Mouse (Mus musculus) kidney, embryonic 14.5 days (tissue): ENCODE data around the gene Pi4ka. TPM values are rescaled to one million over a fixed set of nuclear protein-coding genes. Genes with fewer than 3 reads are reported as not detected.

Experiments used
- ATAC-seq: fragments of 200-750 bp; cut with Nextera tagmentation; 2 replicates; pipeline ENCODE4 v1.8.0; 2017; ENCODE audit warnings: moderate number of reproducible peaks, mild to moderate bottlenecking, moderate TSS enrichment, moderate library complexity; ENCODE audit not compliant: low FRiP score, low TSS enrichment
- H3K27ac ChIP-seq: fragments of 300-500 bp; sonication (generic); 2 replicates; pipeline ENCODE4 v1.5.1; 2014; ENCODE audit warnings: low read depth, mild to moderate bottlenecking, low read length, moderate library complexity, mixed read lengths
- H3K27me3 ChIP-seq: fragments of 300-500 bp; sonication (generic); 2 replicates; pipeline ENCODE4 v1.6.1; 2014; ENCODE audit warnings: mild to moderate bottlenecking, low read length; ENCODE audit not compliant: control insufficient read depth, insufficient read depth
- H3K36me3 ChIP-seq: fragments of 300-500 bp; sonication (generic); 2 replicates; pipeline ENCODE4 v1.6.1; 2014; ENCODE audit warnings: low read length, mixed read lengths; ENCODE audit not compliant: control insufficient read depth, insufficient read depth
- H3K4me1 ChIP-seq: fragments of 300-500 bp; sonication (generic); 2 replicates; pipeline ENCODE4 v1.6.1; 2014; ENCODE audit warnings: low read length, mixed read lengths; ENCODE audit not compliant: control insufficient read depth, insufficient read depth
- H3K4me2 ChIP-seq: fragments of 300-500 bp; sonication (generic); replicated peaks from 2 replicates; pipeline ENCODE4 v1.6.1; 2014; ENCODE audit warnings: low read depth, mild to moderate bottlenecking, low read length
- H3K4me3 ChIP-seq: fragments of 300-500 bp; sonication (generic); 2 replicates; pipeline ENCODE4 v1.5.1; 2014; ENCODE audit warnings: mild to moderate bottlenecking, low read length
- H3K9ac ChIP-seq: fragments of 300-500 bp; sonication (generic); 2 replicates; pipeline ENCODE4 v1.6.1; 2014; ENCODE audit warnings: low read depth, mild to moderate bottlenecking, low read length, moderate library complexity
- H3K9me3 ChIP-seq: fragments of 300-500 bp; sonication (generic); 2 replicates; pipeline ENCODE4 v1.6.1; 2016; ENCODE audit warnings: low read length; ENCODE audit not compliant: control insufficient read depth
- WGBS: fragments of 180-500 bp; shearing (Covaris S2); extraction: QIAGEN DNeasy Blood & Tissue Kit; methylation state at CpG from one replicate; pipeline ENCODE4 v1.1.7; 2014; 5-methylcytosine and 5-hydroxymethylcytosine counted together
- polyA plus RNA-seq: library from polyadenylated mRNA; unstranded; fragments of >200 nt; fragmentation: Nextera tagmentation; extraction: Ambion mirVana; gene quantifications from 2 replicates; pipeline ENCODE4 v1.2.1, GENCODE M21; 2014

Gene Pi4ka
- polyA plus RNA-seq, 1 experiment from 2014 or later, result 41.1 TPM

DNA sequence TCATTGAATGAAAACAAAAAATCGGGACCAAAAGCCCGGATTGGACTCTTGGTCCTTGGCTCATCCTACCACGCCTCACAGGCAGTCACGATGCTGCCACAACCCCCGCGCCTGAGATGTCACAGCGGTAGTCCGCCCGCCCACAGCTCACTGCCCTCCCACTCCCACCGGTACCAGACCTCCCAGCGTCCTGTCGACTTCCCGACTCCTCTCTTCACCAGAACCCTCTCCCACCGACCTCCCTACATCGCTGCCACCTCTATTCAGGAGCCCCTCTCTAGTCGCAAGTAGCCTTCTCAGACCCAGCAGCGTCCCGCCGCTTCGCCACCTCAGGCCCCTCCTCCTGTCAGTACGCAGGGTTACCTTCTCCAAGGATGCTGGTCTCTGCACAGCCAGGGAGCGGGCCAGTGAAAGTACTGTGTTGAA lies 830 bp downstream of the Pi4ka start:
- Histone ChIP-seq H3K36me3 (no peaks in the 10 kb centered on the region), H3K4me1 (0 out of 2 replicates have a peak, but pooled peaks cover 4% of the 10 kb centered on the region), H3K27ac (peak overlapping the region; percentile 4; the same call in 1 of the 2 replicates), H3K4me3 (peak overlapping the region; percentile 57), H3K9ac (peak overlapping the region; percentile 74), H3K27me3 (no peaks in the 10 kb centered on the region), H3K9me3 (no peaks in the 10 kb centered on the region), H3K4me2 (peak overlapping the region; percentile 67)
- ATAC-seq, result peak; percentile 85
- WGBS, result 1% methylated on average over 22 of the region's 22 CpGs

GRCm38 (mm10) chr16:17402855-17403254 lies 3.3 kb downstream of the Pi4ka start:
- H3K27me3 ChIP-seq, result no peaks in the 10 kb centered on the region
- no peaks in the 10 kb centered on the region for H3K9me3 ChIP-seq
- no peak overlapping the region for H3K9ac ChIP-seq
- ATAC-seq, result no peak
- no peak overlapping the region for H3K4me2 ChIP-seq
- H3K27ac ChIP-seq, result no peak overlapping the region
- no peak overlapping the region for H3K4me3 ChIP-seq
- 84% methylated on average over 1 of the region's 1 CpGs for WGBS
- H3K4me1 ChIP-seq, result 0 out of 2 replicates have a peak, but pooled peaks cover 4% of the 10 kb centered on the region
- H3K36me3 ChIP-seq, result no peaks in the 10 kb centered on the region

DNA sequence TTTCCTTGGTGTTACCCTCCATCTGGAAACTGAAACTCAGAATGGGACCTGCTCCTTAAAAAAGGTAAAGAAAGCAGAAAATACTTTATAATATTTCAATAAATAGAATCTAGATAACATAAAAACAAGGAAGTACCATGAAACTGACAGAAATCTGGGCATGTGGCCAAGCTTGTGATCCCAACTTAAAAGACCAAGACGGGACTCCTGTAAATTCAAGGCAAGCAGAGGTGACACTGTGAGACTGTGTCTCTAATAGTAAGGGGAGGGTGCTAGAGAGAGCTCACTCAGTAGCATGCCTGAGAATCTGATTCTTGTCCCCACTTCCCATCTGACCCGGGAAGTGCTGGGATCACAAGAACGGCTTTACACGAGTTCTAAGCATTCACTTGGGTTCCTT lies 13.3 kb downstream of the Pi4ka start:
- Histone ChIP-seq H3K27me3 (no peaks in the 10 kb centered on the region), H3K27ac (no peak overlapping the region), H3K9me3 (0 out of 2 replicates have a peak, but pooled peaks cover 3% of the 10 kb centered on the region), H3K9ac (no peak overlapping the region), H3K4me3 (no peak overlapping the region), H3K4me1 (no peaks in the 10 kb centered on the region), H3K36me3 (no peaks in the 10 kb centered on the region; the same call in 1 of the 2 replicates), H3K4me2 (no peak overlapping the region)
- ATAC-seq, result no peak
- whole genome bisulfite sequencing, result 64% methylated on average over 4 of the region's 4 CpGs

GRCm38 (mm10) chr16:17383594-17384326 lies 22.4 kb downstream of the Pi4ka start:
- ATAC-seq, result no peak
- Histone ChIP-seq H3K27me3 (no peaks in the 10 kb centered on the region), H3K27ac (no peak overlapping the region), H3K4me2 (no peak overlapping the region), H3K4me1 (no peaks in the 10 kb centered on the region), H3K9me3 (no peaks in the 10 kb centered on the region), H3K9ac (no peak overlapping the region), H3K36me3 (peaks cover 11% of the 10 kb centered on the region), H3K4me3 (no peak overlapping the region)
- 85% methylated on average over 2 of the region's 2 CpGs for WGBS

DNA sequence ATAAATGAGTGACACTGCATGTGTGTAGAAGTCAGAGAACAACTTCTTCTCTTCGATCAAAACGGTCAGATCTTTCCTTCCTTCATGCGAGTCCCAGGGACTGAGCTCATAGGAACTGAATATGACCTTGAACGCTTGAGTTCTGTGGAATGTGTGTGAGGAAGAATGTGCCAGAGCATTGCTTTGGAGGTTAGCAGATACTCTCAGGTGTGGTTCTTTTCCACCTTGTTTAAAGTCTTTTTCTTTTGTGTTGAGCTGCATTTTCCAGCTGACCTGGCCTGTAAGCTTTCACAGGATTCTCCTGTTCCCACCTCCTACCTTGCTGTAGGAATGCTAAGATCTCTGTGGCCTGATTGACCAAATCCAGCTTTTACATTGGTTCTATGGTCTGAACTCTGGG lies 23.8 kb downstream of the Pi4ka start:
- Histone ChIP-seq H3K4me3 (no peak overlapping the region), H3K36me3 (peaks cover 11% of the 10 kb centered on the region), H3K9ac (no peak overlapping the region), H3K9me3 (no peaks in the 10 kb centered on the region), H3K27ac (no peak overlapping the region), H3K4me1 (no peaks in the 10 kb centered on the region), H3K27me3 (no peaks in the 10 kb centered on the region), H3K4me2 (no peak overlapping the region)
- ATAC-seq, result no peak
- 94% methylated on average over 4 of the region's 4 CpGs for WGBS

DNA sequence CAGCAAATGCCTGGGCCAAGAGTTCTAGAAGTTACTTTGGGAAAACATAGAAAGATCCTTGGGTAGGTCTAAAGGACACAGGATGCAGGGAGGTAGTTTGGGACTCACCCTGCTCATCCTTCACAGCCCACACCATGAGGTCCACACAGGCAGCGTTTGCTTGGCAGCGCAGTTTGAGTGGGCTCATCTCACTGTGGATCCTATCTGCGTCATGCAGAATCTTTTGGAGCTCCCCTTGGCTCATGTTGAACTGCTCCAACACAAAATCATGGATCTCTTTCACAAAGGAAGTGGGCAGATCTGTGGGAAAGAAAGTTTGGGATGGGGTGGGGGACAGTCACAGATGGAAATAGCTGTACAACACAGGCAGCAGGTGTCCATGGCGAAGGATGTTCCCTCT lies 47.3 kb downstream of the Pi4ka start:
- H3K36me3 ChIP-seq, result peaks cover 19% of the 10 kb centered on the region
- H3K27ac ChIP-seq, result no peak overlapping the region

GRCm38 (mm10) chr16:17356031-17356430 lies 50.1 kb downstream of the Pi4ka start:
- no peaks in the 10 kb centered on the region for H3K27me3 ChIP-seq
- no peak overlapping the region for H3K4me3 ChIP-seq
- no peak overlapping the region for H3K9ac ChIP-seq
- ATAC-seq, result no peak
- WGBS, result 92% methylated on average over 6 of the region's 6 CpGs
- H3K27ac ChIP-seq, result no peak overlapping the region
- H3K9me3 ChIP-seq, result no peaks in the 10 kb centered on the region
- H3K4me1 ChIP-seq, result no peaks in the 10 kb centered on the region
- H3K36me3 ChIP-seq, result peaks cover 30% of the 10 kb centered on the region
- no peak overlapping the region for H3K4me2 ChIP-seq

More for the DNA sequence above, 47.3 kb downstream of the Pi4ka start:
- no peaks in the 10 kb centered on the region for H3K9me3 ChIP-seq
- ATAC-seq, result no peak
- 96% methylated on average over 4 of the region's 4 CpGs for WGBS
- H3K9ac ChIP-seq, result no peak overlapping the region
- H3K4me2 ChIP-seq, result no peak overlapping the region
- no peaks in the 10 kb centered on the region for H3K4me1 ChIP-seq
- no peaks in the 10 kb centered on the region for H3K27me3 ChIP-seq
- H3K4me3 ChIP-seq, result no peak overlapping the region

DNA sequence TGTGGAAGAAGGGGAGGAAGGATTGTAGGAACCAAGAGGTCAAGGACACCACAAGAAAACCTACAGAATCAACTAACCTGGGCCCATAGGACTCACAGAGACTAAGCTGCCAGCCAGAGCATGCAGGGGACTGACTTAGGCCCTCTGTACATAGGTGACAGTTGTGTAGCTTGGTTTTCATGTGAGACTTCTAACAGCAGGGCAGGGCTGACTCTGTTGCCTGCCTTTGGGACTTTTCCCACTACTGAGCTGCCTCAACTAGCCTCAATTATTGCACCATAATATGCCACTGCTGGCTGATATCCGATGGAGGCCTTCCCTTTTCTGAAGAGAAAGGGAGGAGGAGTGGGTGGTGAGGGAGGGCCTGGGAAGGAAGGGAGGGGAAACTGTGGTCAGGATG lies 59.3 kb downstream of the Pi4ka start:
- no peaks in the 10 kb centered on the region for H3K27me3 ChIP-seq
- H3K27ac ChIP-seq, result no peak overlapping the region
- no peak overlapping the region for H3K4me2 ChIP-seq
- no peak overlapping the region for H3K9ac ChIP-seq
- ATAC-seq, result no peak
- no peaks in the 10 kb centered on the region for H3K9me3 ChIP-seq
- H3K36me3 ChIP-seq, result peaks cover 28% of the 10 kb centered on the region
- no peaks in the 10 kb centered on the region for H3K4me1 ChIP-seq
- no peak overlapping the region for H3K4me3 ChIP-seq
- 78% methylated on average over 1 of the region's 1 CpGs for WGBS

DNA sequence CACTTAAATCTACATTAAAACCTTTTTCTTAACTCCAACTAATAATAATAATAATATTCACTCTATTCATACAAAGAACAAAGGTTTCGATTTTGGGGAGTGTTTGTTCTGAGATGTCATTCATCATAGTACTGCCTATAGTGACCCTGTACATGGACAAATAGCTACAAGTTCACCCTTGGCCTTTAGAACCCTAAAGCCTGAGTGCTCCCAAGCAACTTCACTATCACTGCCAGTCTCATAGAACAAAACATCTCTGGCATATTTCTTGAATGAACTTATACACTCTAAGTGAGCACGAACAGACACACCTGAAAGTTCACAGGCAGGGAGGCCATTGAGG lies 60.3 kb downstream of the Pi4ka start:
- no peak overlapping the region for H3K9ac ChIP-seq
- no peak overlapping the region for H3K4me3 ChIP-seq
- ATAC-seq, result no peak
- H3K36me3 ChIP-seq, result peaks cover 22% of the 10 kb centered on the region; the same call in 1 of the 2 replicates
- no peaks in the 10 kb centered on the region for H3K4me1 ChIP-seq
- H3K27ac ChIP-seq, result no peak overlapping the region
- H3K4me2 ChIP-seq, result no peak overlapping the region
- H3K27me3 ChIP-seq, result no peaks in the 10 kb centered on the region
- no peaks in the 10 kb centered on the region for H3K9me3 ChIP-seq
- WGBS, result 88% methylated on average over 2 of the region's 2 CpGs
